Mouse (Mus musculus): ENCODE results near the gene Olfr1324. TPM values are rescaled to one million over a fixed set of nuclear protein-coding genes. Genes with fewer than 3 reads are reported as not detected.
"Not testable (repeated sequence)": the region's sequence is repeated elsewhere in the genome, so short reads cannot be mapped to it uniquely, and the experiment has no call there.

Gene Olfr1324
- polyA plus RNA-seq, 1 experiment: not detected

DNA sequence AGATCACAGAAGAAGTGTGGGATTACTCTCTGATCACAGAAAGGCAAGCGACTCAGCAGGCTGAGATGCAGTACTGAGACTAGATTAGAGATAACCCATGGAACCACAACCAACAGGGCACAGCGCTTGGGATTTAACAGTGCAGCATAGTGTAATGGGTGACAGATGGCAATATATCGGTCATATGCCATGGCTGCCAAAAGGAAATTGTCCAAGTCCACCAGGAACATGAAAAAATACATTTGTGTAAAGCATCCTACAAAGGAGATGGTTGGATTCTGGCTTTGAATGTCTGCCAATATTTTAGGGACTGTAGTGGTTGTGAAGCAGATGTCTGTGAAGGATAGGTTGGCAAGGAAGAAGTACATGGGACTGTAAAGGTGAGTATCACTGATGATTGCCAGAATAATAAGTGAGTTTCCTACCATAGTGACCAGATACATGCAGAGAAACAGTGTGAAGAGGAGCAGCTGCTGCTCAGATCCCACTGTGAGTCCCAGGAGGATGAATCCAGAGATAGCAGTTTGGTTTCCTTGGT is 2.3 kb downstream of the Olfr1324 start:
- TF ChIP-seq CTCF (IDR thresholded peaks at IDR 0.05; ENCODE audit: extremely low read depth, insufficient read depth, insufficient read length, insufficient replicate concordance): no peak
- no peak for TF ChIP-seq POLR2A (IDR thresholded peaks at IDR 0.05; ENCODE audit: low read depth, low read length)
- H3K36me3 ChIP-seq (ENCODE audit: control insufficient read depth, insufficient read depth, low read length): no peaks in the 10 kb centered on the region
- no peaks in the 10 kb centered on the region for H3K4me1 ChIP-seq (ENCODE audit: control insufficient read depth, insufficient read depth, insufficient read length)
- no peak for DNase-seq (ENCODE audit: low read depth in 1 of 2, low spot score in 2 of 2)
- no peak overlapping the region for H3K4me3 ChIP-seq (ENCODE audit: extremely low read depth, insufficient read depth, insufficient read length)
- H3K27me3 ChIP-seq (ENCODE audit: control insufficient read depth, insufficient read depth, low read length): no peaks in the 10 kb centered on the region
- 77% methylated on average over 3 of the region's 3 CpGs for WGBS
- no peak overlapping the region for H3K27ac ChIP-seq (ENCODE audit: insufficient read depth, low read length)

GRCm38 (mm10) chrX:50410361-50410760 is 17.9 kb downstream of the Olfr1324 start:
- H3K4me1 ChIP-seq (ENCODE audit: control insufficient read depth, insufficient read depth, insufficient read length); H3K27ac ChIP-seq (ENCODE audit: insufficient read depth, low read length); H3K36me3 ChIP-seq (ENCODE audit: control insufficient read depth, insufficient read depth, low read length); DNase-seq (ENCODE audit: low read depth in 1 of 2, low spot score in 2 of 2); H3K4me3 ChIP-seq (ENCODE audit: extremely low read depth, insufficient read depth, insufficient read length); H3K27me3 ChIP-seq (ENCODE audit: control insufficient read depth, insufficient read depth, low read length): not testable (repeated sequence)
- WGBS: 39% methylated on average over 7 of the region's 8 CpGs

DNA sequence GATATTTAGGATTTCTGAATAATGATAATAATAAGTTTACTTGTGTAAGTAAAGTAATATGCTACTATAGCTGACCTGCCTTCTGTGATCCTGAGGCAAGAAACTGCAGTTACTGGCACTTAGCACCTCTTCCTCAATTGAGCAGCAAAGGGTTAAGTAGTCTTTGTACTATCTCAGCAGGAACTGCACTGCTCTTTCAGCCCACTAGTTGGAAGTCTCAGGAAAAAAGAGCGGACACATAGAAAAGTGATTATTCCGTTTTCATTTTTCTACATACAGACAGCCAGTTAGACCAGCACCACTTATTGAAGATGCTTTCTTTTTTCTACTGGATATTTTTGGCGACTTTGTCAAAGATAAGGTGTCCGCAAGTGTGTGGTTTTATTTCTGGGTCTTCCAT is 37.7 kb downstream of the Olfr1324 start:
- not testable (repeated sequence) for H3K27ac ChIP-seq (ENCODE audit: insufficient read depth, low read length); H3K4me3 ChIP-seq (ENCODE audit: extremely low read depth, insufficient read depth, insufficient read length); H3K4me1 ChIP-seq (ENCODE audit: control insufficient read depth, insufficient read depth, insufficient read length); H3K27me3 ChIP-seq (ENCODE audit: control insufficient read depth, insufficient read depth, low read length); H3K36me3 ChIP-seq (ENCODE audit: control insufficient read depth, insufficient read depth, low read length); DNase-seq (ENCODE audit: low read depth in 1 of 2, low spot score in 2 of 2)
- 78% methylated on average over 4 of the region's 4 CpGs for WGBS

DNA sequence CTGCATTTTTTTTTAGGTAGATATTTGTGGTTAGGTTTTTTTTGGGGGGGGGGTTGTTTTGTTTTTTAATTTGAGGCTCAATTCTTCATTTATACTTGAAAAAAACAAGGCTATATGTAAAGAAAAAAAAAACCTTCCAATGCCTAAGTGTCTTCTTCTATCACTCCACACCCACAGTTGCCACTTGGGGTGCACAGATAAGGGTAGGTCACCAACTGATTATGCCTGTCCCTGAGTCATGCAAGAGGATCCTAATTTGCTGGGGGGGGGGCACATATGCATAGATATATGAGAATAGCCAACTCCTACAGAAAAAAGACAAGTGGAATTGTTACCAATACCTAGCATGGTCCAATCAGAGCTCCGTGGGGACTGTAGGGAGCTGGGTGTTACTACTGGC is 53.3 kb downstream of the Olfr1324 start:
- Histone ChIP-seq H3K4me3 (ENCODE audit: extremely low read depth, insufficient read depth, insufficient read length) (no peak overlapping the region), H3K27me3 (ENCODE audit: control insufficient read depth, insufficient read depth, low read length) (no peaks in the 10 kb centered on the region), H3K27ac (ENCODE audit: insufficient read depth, low read length) (no peak overlapping the region), H3K4me1 (ENCODE audit: control insufficient read depth, insufficient read depth, insufficient read length) (no peaks in the 10 kb centered on the region), H3K36me3 (ENCODE audit: control insufficient read depth, insufficient read depth, low read length) (no peaks in the 10 kb centered on the region)
- 94% methylated on average over 1 of the region's 1 CpGs for WGBS
- TF ChIP-seq POLR2A (IDR thresholded peaks at IDR 0.05; ENCODE audit: low read depth, low read length) (no peak), CTCF (IDR thresholded peaks at IDR 0.05; ENCODE audit: extremely low read depth, insufficient read depth, insufficient read length, insufficient replicate concordance) (no peak)
- no peak for DNase-seq (ENCODE audit: low read depth in 1 of 2, low spot score in 2 of 2)

Measured in spleen, adult 2 months (tissue).